Mouse (Mus musculus) macrophage (primary cell): Measurements from ENCODE around the gene Myo6. TPM values are rescaled to one million over a fixed set of nuclear protein-coding genes. Genes with fewer than 3 reads are reported as not detected.

Source experiments
- H3K27ac ChIP-seq: fragments of 350-480 bp; formaldehyde crosslinking; 2 replicates; pipeline ENCODE4 v1.9.0; 2021
- H3K36me3 ChIP-seq: fragments of 350-480 bp; formaldehyde crosslinking; 2 replicates; pipeline ENCODE4 v1.9.0; 2021; ENCODE audit errors: inconsistent target
- H3K4me3 ChIP-seq: fragments of 350-480 bp; formaldehyde crosslinking; 2 replicates; pipeline ENCODE4 v1.9.0; 2021; ENCODE audit errors: inconsistent target
- H3K79me2 ChIP-seq: fragments of 350-480 bp; formaldehyde crosslinking; 2 replicates; pipeline ENCODE4 v1.9.0; 2021; ENCODE audit errors: inconsistent target
- WGBS: methylation state at CpG from one replicate; pipeline ENCODE4 v1.1.7; 2026; ENCODE audit warnings: inconsistent platforms; ENCODE audit not compliant: missing documents; 5-methylcytosine and 5-hydroxymethylcytosine counted together
- polyA plus RNA-seq: library from polyadenylated mRNA; stranded (reverse); fragments of 250-400 nt; gene quantifications from 3 replicates; pipeline ENCODE4 v1.2.4, GENCODE M21; 2018; ENCODE audit warnings: inconsistent platforms

Gene Myo6
- polyA plus RNA-seq, 1 experiment from 2014 or later: 0.40 TPM

DNA sequence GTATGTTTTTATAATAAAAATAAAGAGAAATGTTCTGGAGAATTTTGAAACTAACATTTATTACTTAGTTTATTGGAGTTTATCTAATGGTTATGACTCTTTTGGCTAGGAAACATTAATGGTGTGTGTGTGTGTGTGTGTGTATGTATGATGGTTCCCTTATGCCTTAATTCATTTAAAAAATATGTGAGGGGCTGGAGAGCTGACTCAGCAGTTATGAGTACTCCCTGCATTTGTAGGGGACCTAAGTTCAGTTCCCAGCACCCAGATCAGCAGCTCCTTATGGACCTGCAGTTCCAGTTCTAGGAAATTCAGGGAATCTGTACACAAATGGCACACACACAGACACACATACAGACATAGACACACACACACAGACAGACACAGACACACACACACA, 6.4 kb downstream of the Myo6 start:
- Histone ChIP-seq H3K27ac (no peak overlapping the region), H3K4me3 (no peak overlapping the region), H3K79me2 (no peaks in the 10 kb centered on the region), H3K36me3 (no peaks in the 10 kb centered on the region)

DNA sequence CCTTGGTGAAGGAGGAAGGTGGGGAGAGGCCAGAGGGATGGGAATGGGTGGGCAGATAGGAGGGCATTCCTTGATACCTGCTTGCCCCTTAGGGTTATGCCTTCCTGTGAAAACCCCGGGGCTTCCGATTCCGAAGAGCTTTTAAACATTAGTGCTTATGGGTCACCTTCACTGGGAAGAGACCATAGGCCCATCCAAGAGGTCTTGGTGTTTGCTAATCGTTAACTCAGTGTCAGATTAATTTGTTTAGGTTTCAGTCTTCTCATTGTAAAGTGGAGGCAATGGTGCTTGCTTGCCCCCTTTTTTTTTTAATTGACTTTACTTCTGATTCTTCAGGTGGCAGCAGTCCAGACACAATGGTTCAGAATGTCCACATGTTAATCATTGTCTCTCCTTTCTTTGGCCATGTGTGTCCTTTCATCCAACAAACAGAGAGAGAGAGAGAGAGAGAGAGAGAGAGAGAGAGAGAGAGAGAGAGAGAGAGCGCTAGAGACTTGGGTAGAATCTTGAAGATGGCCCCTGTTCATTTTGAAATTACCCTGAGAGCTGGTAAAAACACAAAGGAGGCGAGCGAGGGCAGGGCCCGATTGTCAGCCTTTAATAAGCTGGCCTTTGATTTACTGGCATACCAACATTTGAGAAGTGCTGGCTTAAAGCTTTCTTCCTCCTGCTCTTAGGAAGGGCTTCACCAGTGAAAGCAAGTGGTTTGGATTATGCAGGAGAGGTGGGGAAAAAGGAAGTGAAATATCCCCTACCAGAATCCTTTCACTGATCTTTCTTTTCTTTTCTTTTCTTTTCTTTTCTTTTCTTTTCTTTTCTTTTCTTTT, 7.8 kb downstream of the Myo6 start:
- no peaks in the 10 kb centered on the region for H3K36me3 ChIP-seq
- H3K4me3 ChIP-seq: no peak overlapping the region
- 79% methylated on average over 8 of the region's 8 CpGs for WGBS
- no peak overlapping the region for H3K27ac ChIP-seq
- no peaks in the 10 kb centered on the region for H3K79me2 ChIP-seq

DNA sequence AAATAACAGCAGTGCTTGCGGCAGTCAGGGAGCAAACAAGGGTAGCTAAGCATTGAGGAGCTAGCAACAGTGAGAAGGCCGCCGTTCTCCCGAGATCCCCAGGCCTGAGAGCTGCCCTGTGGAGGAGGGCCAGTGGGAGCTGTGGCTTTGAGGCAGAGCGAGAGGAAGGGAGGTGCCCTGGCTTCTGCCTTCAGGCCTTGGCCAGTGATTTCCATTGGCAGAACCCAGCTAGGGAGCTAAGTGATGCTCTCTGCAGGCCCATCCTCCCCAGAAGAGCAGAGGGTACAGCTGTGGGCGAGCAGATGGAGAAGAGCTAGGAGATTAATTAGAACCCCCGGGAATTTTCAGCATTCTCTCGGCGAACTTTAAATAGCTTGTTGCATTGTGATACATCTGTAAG, 8.8 kb downstream of the Myo6 start:
- H3K36me3 ChIP-seq: no peaks in the 10 kb centered on the region
- no peak overlapping the region for H3K4me3 ChIP-seq
- no peak overlapping the region for H3K27ac ChIP-seq
- H3K79me2 ChIP-seq: no peaks in the 10 kb centered on the region
- 92% methylated on average over 9 of the region's 9 CpGs for WGBS

DNA sequence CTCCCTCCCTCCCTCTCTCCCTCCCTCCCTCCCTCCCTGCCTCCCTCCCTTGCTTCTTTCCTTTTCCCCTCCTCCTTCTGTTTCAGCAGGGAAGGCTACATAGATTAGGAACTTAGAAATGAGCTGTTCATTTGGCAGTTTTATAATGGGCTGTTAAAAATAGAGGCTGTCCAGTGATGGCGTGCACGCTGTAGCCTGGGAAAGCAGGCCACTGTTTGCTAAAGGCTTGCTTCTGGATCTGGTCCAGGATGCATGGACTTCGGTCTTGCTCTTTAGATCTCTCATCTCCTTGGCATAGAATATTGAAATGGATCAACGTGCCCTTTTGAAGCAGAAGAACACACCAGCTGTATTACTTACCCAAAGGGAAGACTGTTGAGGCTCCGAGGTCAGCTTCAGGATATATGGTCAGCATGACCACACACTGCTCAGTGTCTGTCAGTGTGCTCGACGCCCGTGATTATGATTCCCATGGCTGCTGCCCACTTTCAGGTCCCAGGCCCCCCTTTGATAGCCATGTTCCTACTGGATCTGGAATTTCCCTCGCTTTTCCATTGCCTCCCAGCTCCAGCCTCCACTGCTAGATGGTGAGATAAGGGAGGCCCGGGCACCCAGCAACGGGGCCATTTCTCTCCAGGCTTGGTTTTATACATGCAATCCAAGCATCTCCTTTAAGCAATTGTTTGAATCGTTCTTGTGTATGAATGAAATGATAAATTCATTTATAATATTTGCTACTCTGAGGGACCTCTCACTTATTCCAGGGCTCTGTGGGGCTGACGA, 12.1 kb downstream of the Myo6 start:
- Histone ChIP-seq H3K79me2 (no peaks in the 10 kb centered on the region), H3K36me3 (no peaks in the 10 kb centered on the region), H3K4me3 (no peak overlapping the region), H3K27ac (no peak overlapping the region)
- 93% methylated on average over 12 of the region's 13 CpGs for WGBS

DNA sequence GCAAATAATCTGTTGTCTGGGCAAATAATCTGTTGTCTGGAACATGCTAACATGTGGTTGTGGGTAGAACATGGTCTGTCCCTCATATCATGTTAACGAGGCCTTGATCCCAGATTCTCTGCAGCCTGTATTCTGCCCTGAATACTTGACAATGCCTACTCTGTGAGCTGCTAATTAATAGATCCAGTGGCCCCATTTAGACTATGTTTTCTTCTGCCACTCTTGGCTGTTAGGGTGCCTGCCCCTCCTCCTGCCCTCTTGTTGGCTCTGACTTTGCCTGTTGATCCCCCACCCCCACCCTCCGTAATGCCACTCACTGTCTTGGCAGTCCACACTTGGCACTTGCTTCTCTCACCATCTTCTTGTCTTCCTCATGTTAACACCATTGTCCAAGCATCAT, 13.8 kb downstream of the Myo6 start:
- Histone ChIP-seq H3K79me2 (no peaks in the 10 kb centered on the region), H3K4me3 (no peak overlapping the region), H3K27ac (no peak overlapping the region), H3K36me3 (no peaks in the 10 kb centered on the region)
- WGBS: 100% methylated on average over 2 of the region's 2 CpGs

DNA sequence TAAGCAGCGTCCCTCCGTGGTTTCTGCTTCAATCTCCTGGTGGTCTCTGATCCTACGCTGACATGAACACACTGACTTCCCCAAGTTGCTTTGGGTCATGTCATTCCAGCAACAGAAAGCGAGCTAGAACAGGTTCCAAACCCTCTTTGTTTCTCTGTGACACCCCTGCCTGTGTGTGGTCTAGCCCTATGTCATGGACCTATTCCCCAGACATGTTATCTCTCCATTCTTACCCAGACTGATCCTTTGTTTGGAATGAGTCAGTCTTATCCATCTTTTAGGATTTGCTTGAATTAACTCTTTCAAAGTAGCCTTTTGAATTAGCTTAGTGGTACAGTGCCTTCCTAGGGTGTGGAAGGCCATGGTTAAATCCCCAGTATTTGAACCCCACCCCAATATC, 14.9 kb downstream of the Myo6 start:
- H3K79me2 ChIP-seq: no peaks in the 10 kb centered on the region
- no peak overlapping the region for H3K27ac ChIP-seq
- 81% methylated on average over 4 of the region's 4 CpGs for WGBS
- H3K36me3 ChIP-seq: no peaks in the 10 kb centered on the region
- no peak overlapping the region for H3K4me3 ChIP-seq

DNA sequence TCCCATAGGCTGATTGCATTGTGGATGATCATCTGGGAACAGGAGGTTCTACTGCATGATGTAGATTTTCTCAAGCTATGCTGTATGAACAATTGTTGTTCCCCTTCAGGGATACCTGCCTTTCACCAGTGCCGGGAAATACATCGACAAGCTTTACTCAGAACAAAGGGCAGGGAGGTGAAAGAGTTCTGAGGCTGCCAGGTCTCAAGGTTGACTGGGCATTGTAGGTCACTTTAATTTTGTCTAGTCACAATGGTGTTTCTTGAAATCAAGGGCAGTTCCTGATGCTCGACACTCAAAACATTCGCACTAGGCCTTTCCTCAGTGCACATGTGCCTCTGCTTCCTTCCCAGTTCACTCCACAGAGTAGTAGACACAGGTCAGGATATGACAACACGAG, 15.9 kb downstream of the Myo6 start:
- Histone ChIP-seq H3K79me2 (no peaks in the 10 kb centered on the region), H3K27ac (no peak overlapping the region), H3K4me3 (no peak overlapping the region), H3K36me3 (no peaks in the 10 kb centered on the region)
- 72% methylated on average over 5 of the region's 5 CpGs for WGBS

DNA sequence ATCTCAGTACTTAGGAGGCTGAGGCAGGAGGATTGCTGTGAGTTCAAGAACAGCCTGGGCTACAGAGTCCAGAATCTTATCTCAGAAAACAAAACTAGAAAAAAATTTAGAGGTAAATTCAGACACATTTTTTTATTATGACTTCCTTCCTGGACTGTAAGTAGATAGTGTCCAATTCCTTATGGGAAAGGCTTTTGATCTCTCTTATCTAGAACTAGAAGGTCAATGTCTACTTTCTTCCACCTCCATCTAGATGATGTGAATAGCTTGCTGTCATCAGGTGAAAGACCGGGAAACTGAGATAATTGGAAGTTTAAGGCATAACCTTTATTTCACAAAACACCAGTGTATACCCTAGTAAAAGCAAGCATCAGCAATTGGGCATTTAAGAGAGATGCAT, 16.9 kb downstream of the Myo6 start:
- Histone ChIP-seq H3K27ac (no peak overlapping the region), H3K36me3 (no peaks in the 10 kb centered on the region), H3K4me3 (no peak overlapping the region), H3K79me2 (no peaks in the 10 kb centered on the region)
- 92% methylated on average over 1 of the region's 1 CpGs for WGBS

DNA sequence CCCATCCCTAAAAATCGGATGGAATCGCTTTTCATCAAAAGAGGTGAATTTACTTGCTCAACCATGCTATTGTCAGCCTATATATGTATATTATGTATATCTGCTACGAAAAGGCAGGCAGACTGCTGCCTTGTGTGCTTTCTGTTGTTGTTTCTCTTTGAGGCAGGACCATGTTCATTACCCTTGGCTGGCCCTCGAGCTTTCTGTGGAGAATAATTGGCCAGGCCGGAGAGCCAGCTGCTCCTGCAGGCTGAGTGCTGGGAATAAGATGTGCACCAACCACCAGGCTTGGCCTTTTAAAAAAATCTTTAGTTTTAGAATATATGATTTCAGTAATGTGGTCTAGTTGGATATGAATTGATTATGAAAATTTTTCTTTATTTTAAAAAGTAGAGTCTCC, 19.3 kb downstream of the Myo6 start:
- H3K27ac ChIP-seq: no peak overlapping the region
- 91% methylated on average over 5 of the region's 5 CpGs for WGBS

DNA sequence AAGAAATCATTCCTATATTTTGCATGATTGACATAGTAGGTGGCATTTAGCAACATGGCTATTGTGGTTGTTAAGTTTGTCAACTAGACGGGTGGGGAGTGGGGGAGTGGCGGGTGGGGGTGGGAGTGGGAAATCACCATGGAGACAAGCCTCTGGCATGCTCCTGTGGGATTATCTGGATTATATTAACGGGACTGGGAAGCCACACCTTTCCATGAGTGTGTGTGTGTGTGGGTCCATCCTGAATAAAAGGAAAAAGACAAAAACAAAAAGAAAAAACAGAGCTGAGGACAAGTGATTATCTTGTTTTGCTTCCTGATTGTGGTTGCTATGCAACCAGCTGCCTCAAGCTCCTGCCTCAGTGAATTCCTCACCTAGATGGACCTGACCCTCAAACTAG, 20.9 kb downstream of the Myo6 start:
- Histone ChIP-seq H3K27ac (no peak overlapping the region), H3K4me3 (no peak overlapping the region), H3K36me3 (no peaks in the 10 kb centered on the region), H3K79me2 (no peaks in the 10 kb centered on the region)
- 84% methylated on average over 3 of the region's 3 CpGs for WGBS

More for the DNA sequence above, 19.3 kb downstream of the Myo6 start:
- Histone ChIP-seq H3K79me2 (no peaks in the 10 kb centered on the region), H3K36me3 (no peaks in the 10 kb centered on the region), H3K4me3 (no peak overlapping the region)

DNA sequence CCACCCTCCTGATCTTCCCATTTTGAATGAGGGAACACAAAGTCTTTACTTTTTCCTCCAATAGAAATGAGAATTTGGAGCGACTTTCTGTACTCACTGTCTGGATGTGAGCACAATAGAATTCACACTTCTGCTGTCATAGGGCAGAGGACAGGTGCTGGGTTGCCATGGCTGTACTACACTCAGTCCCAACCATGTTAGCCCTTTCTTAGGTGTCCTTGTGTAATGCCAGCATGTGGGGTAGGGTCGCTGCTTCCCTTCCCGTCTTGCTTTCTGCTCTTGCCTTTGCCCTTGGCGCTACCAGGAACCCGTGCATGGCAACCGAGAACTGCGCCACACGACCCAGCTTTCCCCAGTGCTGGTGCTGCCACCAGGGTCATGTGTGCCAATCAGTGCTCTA, 21.9 kb downstream of the Myo6 start:
- no peak overlapping the region for H3K4me3 ChIP-seq
- H3K27ac ChIP-seq: no peak overlapping the region
- no peaks in the 10 kb centered on the region for H3K36me3 ChIP-seq
- 94% methylated on average over 8 of the region's 8 CpGs for WGBS
- H3K79me2 ChIP-seq: no peaks in the 10 kb centered on the region

DNA sequence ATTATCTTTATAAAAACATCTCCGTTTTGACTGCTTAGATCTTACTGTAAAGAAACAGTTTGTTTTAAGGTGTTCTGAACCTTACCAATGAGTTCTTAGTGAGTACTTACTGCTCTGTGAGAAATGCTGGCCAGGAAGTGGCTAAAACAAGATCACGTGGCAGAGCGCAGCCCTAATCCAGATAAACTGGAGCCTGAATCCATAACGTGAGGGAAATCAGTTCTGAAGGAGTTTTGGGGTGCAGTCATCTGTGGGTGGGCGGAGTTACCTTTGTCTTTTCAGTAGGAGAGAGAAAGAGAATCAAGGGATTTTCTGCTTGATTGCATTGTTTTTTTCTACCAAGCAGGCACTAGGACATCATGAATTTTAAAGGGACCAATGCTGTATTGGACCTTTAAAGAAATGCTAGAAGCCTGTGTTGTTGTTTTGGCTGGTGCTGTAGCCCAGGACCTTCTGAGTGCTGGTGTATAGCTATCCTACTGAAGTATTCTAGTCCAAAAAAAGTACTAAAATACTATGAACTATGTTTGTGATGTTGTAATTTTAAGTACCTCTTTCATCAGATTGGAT, 23.6 kb downstream of the Myo6 start:
- Histone ChIP-seq H3K27ac (no peak overlapping the region), H3K4me3 (no peak overlapping the region), H3K36me3 (no peaks in the 10 kb centered on the region), H3K79me2 (no peaks in the 10 kb centered on the region)
- 88% methylated on average over 5 of the region's 5 CpGs for WGBS

DNA sequence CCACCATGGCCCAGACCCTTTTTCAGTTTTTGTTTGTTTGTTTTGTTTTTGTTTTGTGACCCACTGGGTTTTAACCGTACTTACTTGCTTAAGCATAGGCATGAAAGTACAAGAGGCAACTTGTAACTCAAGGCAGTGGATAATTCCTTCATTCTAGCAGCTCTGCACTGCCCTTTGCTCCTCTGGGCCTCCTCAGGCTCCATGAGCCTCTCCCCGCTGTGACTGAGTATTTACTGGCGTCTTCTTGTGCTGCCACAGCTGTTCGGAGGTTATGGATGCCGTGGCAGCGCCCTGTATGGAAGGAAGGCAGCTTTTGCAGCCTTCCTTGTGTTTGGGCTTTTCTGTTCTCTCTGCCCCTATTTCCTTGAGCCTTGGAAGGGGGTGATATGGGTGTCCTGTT, 26.4 kb downstream of the Myo6 start:
- no peak overlapping the region for H3K4me3 ChIP-seq
- H3K79me2 ChIP-seq: no peaks in the 10 kb centered on the region
- H3K27ac ChIP-seq: no peak overlapping the region
- WGBS: 94% methylated on average over 6 of the region's 6 CpGs
- no peaks in the 10 kb centered on the region for H3K36me3 ChIP-seq

DNA sequence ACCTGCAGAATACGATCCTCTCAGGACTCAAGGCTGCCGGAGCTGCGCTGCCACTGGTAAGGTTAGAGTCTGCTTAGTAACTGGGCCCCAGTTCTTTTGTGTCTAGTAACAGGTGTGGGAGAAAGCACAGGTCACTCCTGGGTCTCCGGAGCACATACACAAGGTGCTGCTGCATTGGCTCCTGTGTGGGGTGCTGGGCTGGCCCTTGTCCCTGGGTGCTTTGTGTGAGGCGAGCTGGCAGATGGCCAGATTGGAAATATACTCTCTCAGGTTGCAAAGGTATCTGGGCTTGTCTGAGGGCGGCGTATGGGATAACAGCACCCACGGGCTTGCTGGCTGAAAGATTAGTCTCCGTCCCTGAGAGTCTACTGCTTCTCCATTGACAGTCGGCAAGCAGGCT, 27.5 kb downstream of the Myo6 start:
- 93% methylated on average over 10 of the region's 10 CpGs for WGBS
- no peaks in the 10 kb centered on the region for H3K79me2 ChIP-seq

DNA sequence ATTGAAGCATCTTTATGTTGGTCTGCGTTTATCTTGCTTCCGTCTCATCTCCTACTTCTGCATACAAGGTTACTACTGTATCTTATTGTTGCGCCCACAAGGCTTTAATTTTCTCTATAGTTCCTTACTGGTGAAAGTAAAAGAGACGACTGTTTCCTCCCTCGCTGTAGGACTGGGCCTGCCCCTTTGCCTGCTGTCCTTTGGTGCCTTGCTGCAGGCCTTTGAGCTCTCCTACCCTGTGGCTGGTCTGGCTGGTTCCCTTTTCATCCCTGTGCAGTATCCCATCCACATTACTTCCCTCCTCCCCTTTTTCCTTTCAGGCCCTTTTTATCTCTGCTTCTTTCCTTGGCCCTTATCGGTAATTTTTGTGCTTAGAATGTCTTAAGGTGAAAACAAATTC, 29.6 kb downstream of the Myo6 start:
- WGBS: 89% methylated on average over 6 of the region's 6 CpGs
- H3K36me3 ChIP-seq: no peaks in the 10 kb centered on the region
- no peaks in the 10 kb centered on the region for H3K79me2 ChIP-seq
- H3K4me3 ChIP-seq: no peak overlapping the region
- no peak overlapping the region for H3K27ac ChIP-seq

More for the DNA sequence above, 27.5 kb downstream of the Myo6 start:
- Histone ChIP-seq H3K4me3 (no peak overlapping the region), H3K27ac (no peak overlapping the region), H3K36me3 (no peaks in the 10 kb centered on the region)
